Mouse (Mus musculus): ENCODE results near the gene Iqgap2.

DNA sequence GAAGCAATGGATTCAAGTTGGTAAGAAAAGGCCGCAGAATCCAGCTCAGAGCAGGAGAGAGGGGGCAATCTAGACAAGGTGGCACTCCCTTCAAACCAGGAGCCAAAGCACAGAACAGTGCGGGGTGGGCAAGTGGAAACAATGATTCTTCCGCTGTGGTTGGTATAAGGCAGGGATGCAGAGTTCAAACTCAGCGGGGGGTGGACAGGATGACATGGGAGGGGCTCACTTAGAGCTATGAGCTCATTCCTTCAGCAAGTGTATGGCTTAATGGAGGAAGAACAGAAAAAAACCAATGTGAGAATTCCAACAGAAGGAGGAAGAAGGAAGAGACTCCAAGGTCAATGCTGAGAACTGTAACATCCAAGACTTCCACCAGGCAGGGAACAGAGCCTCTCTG lies 161.2 kb downstream of the Iqgap2 start:
- TF ChIP-seq CTCF (IDR thresholded peaks at IDR 0.05; ENCODE audit: borderline replicate concordance, extremely low read depth, insufficient read depth, insufficient read length) (no peak), POLR2A (IDR thresholded peaks at IDR 0.05; ENCODE audit: borderline replicate concordance, extremely low read depth, insufficient read depth, insufficient read length, poor library complexity, severe bottlenecking) (no peak)

All from brain, embryonic 14.5 days (tissue).